Mouse (Mus musculus) testis, adult 10 weeks (tissue): Measurements from ENCODE around the gene Sgo1. TPM values are rescaled to one million over a fixed set of nuclear protein-coding genes. Genes with fewer than 3 reads are reported as not detected.

Experiments used
- polyA plus RNA-seq: library from polyadenylated mRNA; stranded (reverse); fragments of 350-450 nt; fragmentation: Illumina TruSeq; extraction: RNeasy Lipid Tissue Mini Kit (QIAGEN cat#74804); gene quantifications from one replicate; pipeline ENCODE4 v1.2.3, GENCODE M21; 2014; ENCODE audit warnings: low read depth, low replicate concordance

Gene Sgo1
- polyA plus RNA-seq, result 6.8 TPM

GRCm38 (mm10) chr17:53688877-53689802, at the start of gene Sgo1:
TSS of gene Sgo1 (minus strand) at chr17:53689333.

Other genes with a start within 250 kb of the Sgo1 start
- gene Efhb, start 226.0 kb downstream of the Sgo1 start, polyA plus RNA-seq, result 128 TPM
- 47.5 TPM for gene Rab5a, start 210.1 kb downstream of the Sgo1 start, polyA plus RNA-seq
- gene Pp2d1, start 149.9 kb downstream of the Sgo1 start, polyA plus RNA-seq, result 162 TPM
- 105 TPM for gene Kat2b, start 122.5 kb downstream of the Sgo1 start, polyA plus RNA-seq
- gene Sult1c2, start 157.0 kb upstream of the Sgo1 start, polyA plus RNA-seq, result 0.11 TPM